Mouse (Mus musculus) limb, embryonic 14.5 days (tissue): ENCODE data around the gene Endog. TPM values are rescaled to one million over a fixed set of nuclear protein-coding genes. Genes with fewer than 3 reads are reported as not detected.
"Not testable (repeated sequence)": the region's sequence is repeated elsewhere in the genome, so short reads cannot be mapped to it uniquely, and the experiment has no call there.

Experiments
- ATAC-seq: fragments of 200-750 bp; cut with Nextera tagmentation; 2 replicates; pipeline ENCODE4 v1.8.0; 2017; ENCODE audit warnings: low read depth, moderate number of reproducible peaks, moderate TSS enrichment; ENCODE audit not compliant: low FRiP score
- DNase-seq: peaks from one replicate; pipeline ENCODE4 v3.0.0-alpha.2; 2015; ENCODE audit warnings: low spot score
- H3K27ac ChIP-seq: fragments of 300-500 bp; sonication (generic); replicated peaks from 2 replicates; pipeline ENCODE4 v1.5.1; 2014; ENCODE audit warnings: low read depth, mild to moderate bottlenecking, low read length, moderate library complexity, mixed read lengths
- H3K27me3 ChIP-seq: fragments of 300-500 bp; sonication (generic); 2 replicates; pipeline ENCODE4 v1.6.1; 2014; ENCODE audit warnings: low read length, mixed read lengths; ENCODE audit not compliant: control insufficient read depth, insufficient read depth
- H3K36me3 ChIP-seq: fragments of 300-500 bp; sonication (generic); 2 replicates; pipeline ENCODE4 v1.6.1; 2014; ENCODE audit warnings: mild to moderate bottlenecking, low read length, moderate library complexity, mixed read lengths; ENCODE audit not compliant: control insufficient read depth, insufficient read depth
- H3K4me1 ChIP-seq: fragments of 300-500 bp; sonication (generic); 2 replicates; pipeline ENCODE4 v1.6.1; 2014; ENCODE audit warnings: antibody characterized with exemption, low read length, mixed read lengths; ENCODE audit not compliant: control insufficient read depth, insufficient read depth
- H3K4me2 ChIP-seq: fragments of 300-500 bp; sonication (generic); replicated peaks from 2 replicates; pipeline ENCODE4 v1.6.1; 2014; ENCODE audit warnings: low read depth, mild to moderate bottlenecking, low read length, moderate library complexity; ENCODE audit not compliant: severe bottlenecking
- H3K4me3 ChIP-seq: fragments of 300-500 bp; sonication (generic); replicated peaks from 2 replicates; pipeline ENCODE4 v1.5.1; 2014; ENCODE audit warnings: low read length
- H3K9ac ChIP-seq: fragments of 300-500 bp; sonication (generic); 2 replicates; pipeline ENCODE4 v1.6.1; 2014; ENCODE audit warnings: mild to moderate bottlenecking, low read depth, low read length, moderate library complexity; ENCODE audit not compliant: severe bottlenecking
- H3K9me3 ChIP-seq: fragments of 300-500 bp; sonication (generic); 2 replicates; pipeline ENCODE4 v1.6.1; 2016; ENCODE audit warnings: low read length; ENCODE audit not compliant: control insufficient read depth
- POLR2A ChIP-seq: fragments of 200-500 bp; IDR thresholded peaks from 2 replicates; pipeline ENCODE4 v1.8.0; 2012; ENCODE audit warnings: inconsistent platforms, mild to moderate bottlenecking, moderate library complexity, borderline replicate concordance; ENCODE audit not compliant: insufficient read depth, insufficient read length; ENCODE audit errors: extremely low read depth
- WGBS: fragments of 180-500 bp; shearing (Covaris S2); extraction: QIAGEN DNeasy Blood & Tissue Kit; methylation state at CpG from one replicate; pipeline ENCODE4 v1.1.7; 2014; 5-methylcytosine and 5-hydroxymethylcytosine counted together
- polyA plus RNA-seq, 2 experiments: library from polyadenylated mRNA; depleted of rRNA in 1 of 2; stranded (reverse) in 1 of 2; unstranded in 1 of 2; fragments of >200 nt; fragmentation: Nextera tagmentation in 1 of 2; extraction: Ambion mirVana in 1 of 2; gene quantifications; 2 replicates each; pipeline versions ENCODE4 v1.2.1 to v1.2.3; 2012 to 2014

Gene Endog
- polyA plus RNA-seq, 2 experiments = 18.5 to 22.6 TPM

- Histone ChIP-seq H3K36me3 (peaks cover 48% of the 10 kb centered on the region), H3K9ac (no peak overlapping the region), H3K27ac (no peak overlapping the region), H3K27me3 (no peaks in the 10 kb centered on the region), H3K4me3 (no peak overlapping the region), H3K9me3 (no peaks in the 10 kb centered on the region), H3K4me1 (no peaks in the 10 kb centered on the region), H3K4me2 (no peak overlapping the region)
- ATAC-seq = no peak
- DNase-seq = no peak
- no peak for TF ChIP-seq POLR2A
- 86% methylated on average over 11 of the region's 11 CpGs for WGBS
Observed at GRCm38 (mm10) chr2:30151840-30152239, 19.5 kb upstream of the Endog start.

GRCm38 (mm10) chr2:30152616-30153015 lies 18.7 kb upstream of the Endog start:
- peaks cover 41% of the 10 kb centered on the region for H3K36me3 ChIP-seq
- H3K27me3 ChIP-seq = no peaks in the 10 kb centered on the region
- no peak overlapping the region for H3K27ac ChIP-seq
- WGBS = 78% methylated on average over 8 of the region's 8 CpGs
- H3K9me3 ChIP-seq = no peaks in the 10 kb centered on the region
- H3K4me2 ChIP-seq = no peak overlapping the region
- H3K9ac ChIP-seq = no peak overlapping the region
- H3K4me3 ChIP-seq = no peak overlapping the region
- no peak for TF ChIP-seq POLR2A
- no peak for DNase-seq
- no peaks in the 10 kb centered on the region for H3K4me1 ChIP-seq
- no peak for ATAC-seq

DNA sequence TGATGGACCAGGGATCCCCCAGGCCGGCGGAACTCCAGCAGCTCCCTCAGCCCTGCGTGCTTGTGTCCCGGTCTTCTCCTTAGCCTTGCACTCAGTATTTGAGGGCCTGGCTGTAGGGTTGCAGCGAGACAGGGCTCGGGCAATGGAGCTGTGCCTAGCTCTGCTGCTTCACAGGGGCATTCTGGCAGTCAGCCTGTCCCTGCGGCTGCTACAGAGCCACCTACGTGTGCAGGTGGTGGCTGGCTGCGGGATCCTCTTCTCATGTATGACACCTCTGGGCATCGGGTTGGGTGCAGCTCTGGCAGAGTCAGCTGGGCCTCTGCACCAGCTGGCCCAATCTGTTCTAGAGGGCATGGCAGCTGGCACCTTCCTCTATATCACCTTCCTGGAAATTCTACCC lies 11.4 kb upstream of the Endog start:
- not testable (repeated sequence) for H3K36me3 ChIP-seq, H3K9ac ChIP-seq, H3K27me3 ChIP-seq, H3K4me1 ChIP-seq, H3K9me3 ChIP-seq, DNase-seq, ATAC-seq, H3K4me2 ChIP-seq, H3K27ac ChIP-seq, H3K4me3 ChIP-seq
- 71% methylated on average over 7 of the region's 10 CpGs for WGBS

GRCm38 (mm10) chr2:30161809-30162208 lies 9.5 kb upstream of the Endog start:
- H3K36me3 ChIP-seq = no peaks in the 10 kb centered on the region
- peak; percentile 70 for DNase-seq

GRCm38 (mm10) chr2:30164340-30164932 lies 6.9 kb upstream of the Endog start:
- H3K9me3 ChIP-seq = peaks cover 14% of the 10 kb centered on the region; the same call in 1 of the 2 replicates
- no peak for ATAC-seq
- H3K4me2 ChIP-seq = no peak overlapping the region
- no peak for TF ChIP-seq POLR2A
- H3K4me1 ChIP-seq = no peaks in the 10 kb centered on the region
- H3K9ac ChIP-seq = no peak overlapping the region
- H3K4me3 ChIP-seq = no peak overlapping the region
- H3K27ac ChIP-seq = no peak overlapping the region
- DNase-seq = no peak
- no peaks in the 10 kb centered on the region for H3K27me3 ChIP-seq
- WGBS = 45% methylated on average over 9 of the region's 9 CpGs
- no peaks in the 10 kb centered on the region for H3K36me3 ChIP-seq

More at GRCm38 (mm10) chr2:30161809-30162208, 9.5 kb upstream of the Endog start:
- Histone ChIP-seq H3K9ac (no peak overlapping the region), H3K4me1 (no peaks in the 10 kb centered on the region), H3K4me2 (no peak overlapping the region), H3K9me3 (peaks cover 12% of the 10 kb centered on the region; the same call in 1 of the 2 replicates), H3K27me3 (no peaks in the 10 kb centered on the region), H3K4me3 (no peak overlapping the region), H3K27ac (no peak overlapping the region)
- TF ChIP-seq POLR2A = no peak
- no peak for ATAC-seq

- Histone ChIP-seq H3K36me3 (no peaks in the 10 kb centered on the region), H3K27ac (no peak overlapping the region), H3K4me2 (no peak overlapping the region), H3K4me1 (no peaks in the 10 kb centered on the region), H3K27me3 (no peaks in the 10 kb centered on the region), H3K9ac (no peak overlapping the region), H3K4me3 (no peak overlapping the region), H3K9me3 (peaks cover 14% of the 10 kb centered on the region; the same call in 1 of the 2 replicates)
- 58% methylated on average over 4 of the region's 4 CpGs for WGBS
- ATAC-seq (no peak), DNase-seq (no peak)
- no peak for TF ChIP-seq POLR2A
Observed at GRCm38 (mm10) chr2:30166677-30167076, 4.6 kb upstream of the Endog start.
